Mouse (Mus musculus) liver, embryonic 14.5 days (tissue): ENCODE measurements at regions not wholly inside any gene's neighbourhood (a gene's known extent, or its start where the extent isn't known, plus 50 kb on each side); places are given as distances from the start of the nearest gene placed in this dataset.

Source experiments
- CTCF ChIP-seq: IDR thresholded peaks from 2 replicates; pipeline ENCODE4 v1.5.1; 2016; ENCODE audit warnings: antibody characterized with exemption, low read depth, control low read depth
- EP300 ChIP-seq: IDR thresholded peaks from 2 replicates; pipeline ENCODE4 v1.6.1; 2016; ENCODE audit warnings: antibody characterized with exemption, low read depth

- TF ChIP-seq CTCF (no peak), EP300 (no peak)
Measured at GRCm38 (mm10) chr14:118393676-118394075, 126.9 kb downstream of the Gm9376 start.
